Mouse (Mus musculus) liver, embryonic 14.5 days (tissue): Measurements from ENCODE around the gene H60b. TPM values are rescaled to one million over a fixed set of nuclear protein-coding genes. Genes with fewer than 3 reads are reported as not detected.
"Not testable (repeated sequence)": the region's sequence is repeated elsewhere in the genome, so short reads cannot be mapped to it uniquely, and the experiment has no call there.

Source experiments
- ATAC-seq: fragments of 200-750 bp; cut with Nextera tagmentation; 2 replicates; pipeline ENCODE4 v1.8.0; 2017; ENCODE audit warnings: moderate number of reproducible peaks, mild to moderate bottlenecking, moderate library complexity; ENCODE audit not compliant: insufficient read depth
- DNase-seq, 3 experiments: peaks; one replicate each; pipeline ENCODE4 v3.0.0-alpha.2; 2012 to 2013; ENCODE audit warnings: low read depth in 3 of 3, low spot score in 3 of 3
- H3K27ac ChIP-seq: fragments of 300-500 bp; sonication (generic); 2 replicates; pipeline ENCODE4 v1.5.1; 2014; ENCODE audit warnings: moderate library complexity, mild to moderate bottlenecking, control low read depth, inconsistent platforms
- H3K27me3 ChIP-seq: fragments of 300-500 bp; sonication (generic); 2 replicates; pipeline ENCODE4 v1.6.1; 2014; ENCODE audit warnings: mild to moderate bottlenecking, low read length, moderate library complexity; ENCODE audit not compliant: control insufficient read depth, insufficient read depth
- H3K36me3 ChIP-seq: fragments of 300-500 bp; sonication (generic); replicated peaks from 2 replicates; pipeline ENCODE4 v1.6.1; 2014; ENCODE audit warnings: low read depth; ENCODE audit not compliant: control insufficient read depth, insufficient read depth
- H3K4me1 ChIP-seq, 2 experiments: fragments of 200-500 bp in 1 of 2; fragments of 300-500 bp in 1 of 2; sonication (generic) in 1 of 2; replicated peaks; 2 replicates each; pipeline ENCODE4 v1.6.1; 2012 to 2014; ENCODE audit warnings: antibody characterized with exemption in 1 of 2, inconsistent platforms in 1 of 2, low read length in 1 of 2; ENCODE audit not compliant: control insufficient read depth in 2 of 2, insufficient read depth in 2 of 2
- H3K4me2 ChIP-seq: fragments of 300-500 bp; sonication (generic); 2 replicates; pipeline ENCODE4 v1.6.1; 2014; ENCODE audit warnings: low read depth, mild to moderate bottlenecking, control low read depth, moderate library complexity
- H3K4me3 ChIP-seq, 2 experiments: fragments of 200-500 bp in 1 of 2; fragments of 300-500 bp in 1 of 2; sonication (generic) in 1 of 2; 2 replicates each; pipeline ENCODE4 v1.5.1; 2012 to 2014; ENCODE audit warnings: low read depth in 2 of 2, low read length in 2 of 2, mild to moderate bottlenecking in 2 of 2, control low read depth in 1 of 2, inconsistent platforms in 1 of 2, moderate library complexity in 1 of 2; ENCODE audit not compliant: insufficient read depth in 1 of 2
- H3K9ac ChIP-seq: fragments of 300-500 bp; sonication (generic); replicated peaks from 2 replicates; pipeline ENCODE4 v1.6.1; 2014; ENCODE audit warnings: mild to moderate bottlenecking, control low read depth, moderate library complexity
- H3K9me3 ChIP-seq: fragments of 300-500 bp; sonication (generic); 2 replicates; pipeline ENCODE4 v1.6.1; 2016; ENCODE audit warnings: low read length, mixed read lengths; ENCODE audit not compliant: control insufficient read depth
- CTCF ChIP-seq: IDR thresholded peaks from 2 replicates; pipeline ENCODE4 v1.5.1; 2016; ENCODE audit warnings: antibody characterized with exemption, low read depth, control low read depth
- EP300 ChIP-seq: IDR thresholded peaks from 2 replicates; pipeline ENCODE4 v1.6.1; 2016; ENCODE audit warnings: antibody characterized with exemption, low read depth
- WGBS: fragments of 180-500 bp; shearing (Covaris S2); extraction: QIAGEN DNeasy Blood & Tissue Kit; methylation state at CpG from one replicate; pipeline ENCODE4 v1.1.7; 2014; ENCODE audit not compliant: insufficient replicate concordance; 5-methylcytosine and 5-hydroxymethylcytosine counted together
- polyA plus RNA-seq, 2 experiments: library from polyadenylated mRNA; depleted of rRNA in 1 of 2; stranded (reverse) in 1 of 2; unstranded in 1 of 2; fragments of >200 nt; fragmentation: Nextera tagmentation in 1 of 2; extraction: Ambion mirVana in 1 of 2; gene quantifications; 2 replicates each; pipeline versions ENCODE4 v1.2.1 to v1.2.3; 2012 to 2014

H60b gene
- polyA plus RNA-seq, 2 experiments, result 0.10 TPM; not detected in 1

- Histone ChIP-seq H3K27me3 (peaks cover 48% of the 10 kb centered on the region), H3K4me1 (no peaks in the 10 kb centered on the region), H3K36me3 (no peaks in the 10 kb centered on the region), H3K9ac (peak within 1 kb of the TSS; percentile 28; the same call in 1 of the 2 replicates), H3K4me2 (peak within 1 kb of the TSS; percentile 62), H3K4me3 (peak within 1 kb of the TSS; percentile 56 to 68), H3K9me3 (no peaks in the 10 kb centered on the region), H3K27ac (no peak within 1 kb of the TSS)
- WGBS, result under 1% methylated on average over 37 of the region's 37 CpGs
- ATAC-seq, result no peak
- no peak for TF ChIP-seq CTCF
- no peak for TF ChIP-seq EP300
- DNase-seq, result no peak
These were observed 9.2 kb upstream of the H60b start, which contains the start of gene E030030I06Rik for GRCm38 (mm10) chr10:22149073-22149690. TSS of gene E030030I06Rik (minus strand) at chr10:22149270.

DNA sequence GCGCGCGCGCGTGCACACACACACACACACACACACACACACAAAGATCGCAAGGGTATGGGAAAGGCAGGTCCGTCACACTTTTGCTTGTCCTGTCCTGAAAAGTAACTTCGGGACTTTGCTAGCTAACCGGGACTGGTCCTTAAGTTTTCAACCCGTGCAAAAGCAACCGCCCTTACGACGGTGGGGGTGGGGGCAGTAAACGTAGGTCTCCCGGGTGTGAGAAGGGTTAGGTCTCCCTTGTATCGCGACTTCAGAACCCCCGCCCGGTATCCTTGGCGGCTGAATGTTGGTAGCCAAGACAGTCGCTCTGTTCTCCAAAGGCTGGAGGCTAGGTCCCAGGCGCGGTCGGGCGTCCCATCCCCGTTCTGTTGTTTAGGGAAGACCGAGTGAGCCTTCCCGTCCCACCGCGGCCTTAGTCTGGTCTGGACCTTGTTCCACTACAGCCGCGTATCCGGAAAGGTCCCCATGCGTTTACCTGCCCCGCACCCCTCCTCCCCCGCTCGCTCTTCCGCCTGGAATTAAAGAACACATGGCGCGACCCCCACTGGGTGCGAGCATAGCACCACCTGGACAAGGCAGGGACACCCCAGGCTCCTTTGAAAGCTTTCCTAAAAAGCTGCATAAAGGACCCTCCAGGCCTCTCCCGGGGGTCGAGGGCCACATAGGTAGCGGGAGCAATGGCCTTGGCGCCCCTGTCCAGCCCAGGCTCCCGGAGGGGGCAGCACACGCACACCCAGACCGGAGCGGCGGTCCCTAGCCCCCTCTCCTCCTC lies 8.5 kb upstream of the H60b start:
- Histone ChIP-seq H3K4me2 (peak overlapping the region; percentile 62), H3K9me3 (no peaks in the 10 kb centered on the region), H3K9ac (no peak overlapping the region), H3K27me3 (peaks cover 55% of the 10 kb centered on the region), H3K27ac (no peak overlapping the region), H3K4me3 (peak overlapping the region; percentile 56 to 68), H3K36me3 (no peaks in the 10 kb centered on the region), H3K4me1 (no peaks in the 10 kb centered on the region)
- no peak for TF ChIP-seq CTCF
- no peak for TF ChIP-seq EP300
- WGBS, result 2% methylated on average over 50 of the region's 50 CpGs
- DNase-seq (no peak), ATAC-seq (no peak)

- WGBS, result under 1% methylated on average over 27 of the region's 27 CpGs
- no peak for ATAC-seq
These were observed 7.8 kb upstream of the H60b start for GRCm38 (mm10) chr10:22150593-22150992.

GRCm38 (mm10) chr10:22151056-22151862 lies 7.1 kb upstream of the H60b start:
- WGBS, result 2% methylated on average over 49 of the region's 55 CpGs

More at GRCm38 (mm10) chr10:22150593-22150992, 7.8 kb upstream of the H60b start:
- H3K4me3 ChIP-seq, result 0 out of 4 replicates have a peak overlapping the region, but pooled peaks of 1 of the 2 experiments have one; percentile 18
- H3K36me3 ChIP-seq, result no peaks in the 10 kb centered on the region
- no peak overlapping the region for H3K4me2 ChIP-seq
- H3K4me1 ChIP-seq, result no peaks in the 10 kb centered on the region
- no peak for DNase-seq
- no peak for TF ChIP-seq EP300
- TF ChIP-seq CTCF, result no peak
- H3K27ac ChIP-seq, result no peak overlapping the region
- H3K27me3 ChIP-seq, result peaks cover 62% of the 10 kb centered on the region
- H3K9ac ChIP-seq, result no peak overlapping the region
- H3K9me3 ChIP-seq, result no peaks in the 10 kb centered on the region

DNA sequence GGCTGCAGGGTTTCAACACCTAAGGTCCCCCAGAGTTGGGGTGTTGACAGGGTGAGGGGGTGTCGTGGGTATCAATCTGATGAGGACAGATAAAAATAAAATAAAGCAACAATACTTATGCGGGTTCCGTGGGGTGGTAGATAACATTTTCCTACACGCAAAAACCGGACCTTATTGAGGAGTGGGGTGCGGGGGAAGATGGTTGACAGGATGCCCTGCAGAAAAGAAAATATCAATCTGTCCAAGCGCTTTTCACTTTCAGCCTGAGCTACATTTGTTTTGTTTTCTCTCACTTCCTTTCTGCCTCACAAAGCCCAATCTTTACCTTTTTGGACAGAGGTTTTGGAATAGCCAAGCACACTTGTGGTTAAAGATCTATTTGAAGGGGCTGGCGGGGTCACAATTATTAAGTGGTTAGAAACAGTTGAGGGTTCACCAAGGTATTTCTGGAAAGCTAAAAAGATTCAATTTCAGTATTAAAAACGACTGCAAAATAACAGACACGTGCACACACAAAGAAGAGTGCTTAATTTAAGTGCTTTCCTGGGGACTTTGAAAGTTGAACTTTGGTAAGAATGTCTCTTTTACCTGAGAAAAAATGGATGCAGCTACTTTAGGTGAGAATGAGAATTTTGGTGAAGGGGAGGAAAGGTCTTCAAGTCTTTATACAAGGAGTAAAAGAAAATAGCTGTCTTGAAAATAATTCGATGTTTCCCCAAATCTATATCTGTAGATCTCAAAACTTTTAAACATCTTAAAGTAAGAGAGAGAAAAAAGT lies 6.3 kb upstream of the H60b start:
- peaks cover 76% of the 10 kb centered on the region for H3K27me3 ChIP-seq
- not testable (repeated sequence) for H3K36me3 ChIP-seq, H3K9ac ChIP-seq, ATAC-seq, H3K4me2 ChIP-seq, H3K9me3 ChIP-seq, H3K27ac ChIP-seq, H3K4me3 ChIP-seq, DNase-seq, H3K4me1 ChIP-seq
- WGBS, result 4% methylated on average over 11 of the region's 11 CpGs

More at GRCm38 (mm10) chr10:22151056-22151862, 7.1 kb upstream of the H60b start:
- not testable (repeated sequence) for H3K4me3 ChIP-seq, ATAC-seq, H3K36me3 ChIP-seq, H3K9me3 ChIP-seq, H3K27ac ChIP-seq, H3K4me1 ChIP-seq, H3K9ac ChIP-seq, H3K4me2 ChIP-seq, DNase-seq
- H3K27me3 ChIP-seq, result peaks cover 68% of the 10 kb centered on the region

- 4% methylated on average over 7 of the region's 7 CpGs for WGBS
- not testable (repeated sequence) for H3K4me1 ChIP-seq, H3K4me2 ChIP-seq, H3K9me3 ChIP-seq, H3K4me3 ChIP-seq, ATAC-seq, DNase-seq, H3K27ac ChIP-seq, H3K36me3 ChIP-seq, H3K9ac ChIP-seq
- H3K27me3 ChIP-seq, result peaks cover 87% of the 10 kb centered on the region
These were observed 5.2 kb upstream of the H60b start for GRCm38 (mm10) chr10:22153147-22153690.
